Mouse (Mus musculus) macrophage (primary cell): ENCODE data around the gene Sgms1. TPM values are rescaled to one million over a fixed set of nuclear protein-coding genes. Genes with fewer than 3 reads are reported as not detected.

Source experiments
- H3K27ac ChIP-seq: fragments of 350-480 bp; formaldehyde crosslinking; 2 replicates; pipeline ENCODE4 v1.9.0; 2021
- H3K36me3 ChIP-seq: fragments of 350-480 bp; formaldehyde crosslinking; 2 replicates; pipeline ENCODE4 v1.9.0; 2021; ENCODE audit errors: inconsistent target
- H3K4me3 ChIP-seq: fragments of 350-480 bp; formaldehyde crosslinking; 2 replicates; pipeline ENCODE4 v1.9.0; 2021; ENCODE audit errors: inconsistent target
- H3K79me2 ChIP-seq: fragments of 350-480 bp; formaldehyde crosslinking; 2 replicates; pipeline ENCODE4 v1.9.0; 2021; ENCODE audit errors: inconsistent target
- WGBS: methylation state at CpG from one replicate; pipeline ENCODE4 v1.1.7; 2026; ENCODE audit warnings: inconsistent platforms; ENCODE audit not compliant: missing documents; 5-methylcytosine and 5-hydroxymethylcytosine counted together
- polyA plus RNA-seq: library from polyadenylated mRNA; stranded (reverse); fragments of 250-400 nt; gene quantifications from 3 replicates; pipeline ENCODE4 v1.2.4, GENCODE M21; 2018; ENCODE audit warnings: inconsistent platforms

Sgms1 gene
- polyA plus RNA-seq, 1 experiment from 2014 or later: 20.7 TPM

GRCm38 (mm10) chr19:32258146-32258545, 131.4 kb downstream of the Sgms1 start:
- Histone ChIP-seq H3K27ac (peak overlapping the region; percentile 65), H3K36me3 (no peaks in the 10 kb centered on the region), H3K4me3 (no peak overlapping the region), H3K79me2 (no peaks in the 10 kb centered on the region)
- WGBS: 84% methylated on average over 5 of the region's 5 CpGs

- Histone ChIP-seq H3K79me2 (no peaks in the 10 kb centered on the region), H3K4me3 (no peak overlapping the region), H3K36me3 (no peaks in the 10 kb centered on the region), H3K27ac (no peak overlapping the region)
- WGBS: 88% methylated on average over 1 of the region's 3 CpGs
These were observed 131.9 kb downstream of the Sgms1 start for GRCm38 (mm10) chr19:32257616-32258015.

GRCm38 (mm10) chr19:32256706-32257415, 132.7 kb downstream of the Sgms1 start:
- Histone ChIP-seq H3K27ac (no peak overlapping the region), H3K79me2 (no peaks in the 10 kb centered on the region), H3K36me3 (no peaks in the 10 kb centered on the region), H3K4me3 (no peak overlapping the region)
- WGBS: 78% methylated on average over 4 of the region's 4 CpGs

- no peaks in the 10 kb centered on the region for H3K36me3 ChIP-seq
- no peaks in the 10 kb centered on the region for H3K79me2 ChIP-seq
- H3K4me3 ChIP-seq: no peak overlapping the region
- H3K27ac ChIP-seq: peak overlapping the region; percentile 63
- 72% methylated on average over 6 of the region's 6 CpGs for WGBS
These were observed 133.9 kb downstream of the Sgms1 start for GRCm38 (mm10) chr19:32255429-32256185.

GRCm38 (mm10) chr19:32254739-32255344, 134.7 kb downstream of the Sgms1 start:
- Histone ChIP-seq H3K4me3 (no peak overlapping the region), H3K36me3 (no peaks in the 10 kb centered on the region), H3K27ac (peak overlapping the region; percentile 63), H3K79me2 (no peaks in the 10 kb centered on the region)
- 15% methylated on average over 8 of the region's 8 CpGs for WGBS

GRCm38 (mm10) chr19:32254204-32254603, 135.3 kb downstream of the Sgms1 start:
- H3K27ac ChIP-seq: peak overlapping the region; percentile 63
- no peak overlapping the region for H3K4me3 ChIP-seq
- WGBS: 69% methylated on average over 2 of the region's 2 CpGs

GRCm38 (mm10) chr19:32252987-32253386, 136.5 kb downstream of the Sgms1 start:
- no peaks in the 10 kb centered on the region for H3K36me3 ChIP-seq
- no peaks in the 10 kb centered on the region for H3K79me2 ChIP-seq
- 94% methylated on average over 7 of the region's 7 CpGs for WGBS
- no peak overlapping the region for H3K4me3 ChIP-seq
- H3K27ac ChIP-seq: no peak overlapping the region

More at GRCm38 (mm10) chr19:32254204-32254603, 135.3 kb downstream of the Sgms1 start:
- Histone ChIP-seq H3K36me3 (no peaks in the 10 kb centered on the region), H3K79me2 (no peaks in the 10 kb centered on the region)

GRCm38 (mm10) chr19:32252451-32252850, 137.1 kb downstream of the Sgms1 start:
- Histone ChIP-seq H3K36me3 (no peaks in the 10 kb centered on the region), H3K27ac (no peak overlapping the region), H3K4me3 (no peak overlapping the region), H3K79me2 (no peaks in the 10 kb centered on the region)
- 93% methylated on average over 3 of the region's 3 CpGs for WGBS

- peak overlapping the region; percentile 33 for H3K27ac ChIP-seq
- WGBS: 27% methylated on average over 4 of the region's 5 CpGs
These were observed 140.1 kb downstream of the Sgms1 start for GRCm38 (mm10) chr19:32249181-32250130.

GRCm38 (mm10) chr19:32244881-32245280, 144.6 kb downstream of the Sgms1 start:
- H3K27ac ChIP-seq: no peak overlapping the region
- no peaks in the 10 kb centered on the region for H3K79me2 ChIP-seq
- 70% methylated on average over 4 of the region's 4 CpGs for WGBS
- H3K4me3 ChIP-seq: no peak overlapping the region
- no peaks in the 10 kb centered on the region for H3K36me3 ChIP-seq

More at GRCm38 (mm10) chr19:32249181-32250130, 140.1 kb downstream of the Sgms1 start:
- Histone ChIP-seq H3K36me3 (no peaks in the 10 kb centered on the region), H3K4me3 (no peak overlapping the region), H3K79me2 (no peaks in the 10 kb centered on the region)

- Histone ChIP-seq H3K36me3 (no peaks in the 10 kb centered on the region), H3K79me2 (no peaks in the 10 kb centered on the region), H3K4me3 (no peak overlapping the region), H3K27ac (no peak overlapping the region)
- WGBS: 98% methylated on average over 9 of the region's 9 CpGs
These were observed 146.3 kb downstream of the Sgms1 start for GRCm38 (mm10) chr19:32243246-32243645.

GRCm38 (mm10) chr19:32242153-32242552, 147.4 kb downstream of the Sgms1 start:
- Histone ChIP-seq H3K36me3 (no peaks in the 10 kb centered on the region), H3K79me2 (no peaks in the 10 kb centered on the region), H3K27ac (no peak overlapping the region), H3K4me3 (no peak overlapping the region)
- 95% methylated on average over 4 of the region's 4 CpGs for WGBS

- WGBS: 23% methylated on average over 5 of the region's 8 CpGs
These were observed 149.0 kb downstream of the Sgms1 start for GRCm38 (mm10) chr19:32240417-32240990.

GRCm38 (mm10) chr19:32239925-32240324, 149.6 kb downstream of the Sgms1 start:
- Histone ChIP-seq H3K79me2 (no peaks in the 10 kb centered on the region), H3K27ac (no peak overlapping the region), H3K36me3 (no peaks in the 10 kb centered on the region), H3K4me3 (no peak overlapping the region)
- 91% methylated on average over 4 of the region's 4 CpGs for WGBS

More at GRCm38 (mm10) chr19:32240417-32240990, 149.0 kb downstream of the Sgms1 start:
- H3K4me3 ChIP-seq: no peak overlapping the region
- no peak overlapping the region for H3K27ac ChIP-seq
- H3K79me2 ChIP-seq: no peaks in the 10 kb centered on the region
- no peaks in the 10 kb centered on the region for H3K36me3 ChIP-seq
